Mouse (Mus musculus) neural tube, embryonic 10.5 days (tissue): ENCODE results near the gene Manf.

ENCODE experiments used
- DNase-seq: peaks from one replicate; pipeline ENCODE4 v3.0.0-alpha.2; 2017; ENCODE audit warnings: low spot score; ENCODE audit errors: extremely low spot score

Gene Manf

DNA sequence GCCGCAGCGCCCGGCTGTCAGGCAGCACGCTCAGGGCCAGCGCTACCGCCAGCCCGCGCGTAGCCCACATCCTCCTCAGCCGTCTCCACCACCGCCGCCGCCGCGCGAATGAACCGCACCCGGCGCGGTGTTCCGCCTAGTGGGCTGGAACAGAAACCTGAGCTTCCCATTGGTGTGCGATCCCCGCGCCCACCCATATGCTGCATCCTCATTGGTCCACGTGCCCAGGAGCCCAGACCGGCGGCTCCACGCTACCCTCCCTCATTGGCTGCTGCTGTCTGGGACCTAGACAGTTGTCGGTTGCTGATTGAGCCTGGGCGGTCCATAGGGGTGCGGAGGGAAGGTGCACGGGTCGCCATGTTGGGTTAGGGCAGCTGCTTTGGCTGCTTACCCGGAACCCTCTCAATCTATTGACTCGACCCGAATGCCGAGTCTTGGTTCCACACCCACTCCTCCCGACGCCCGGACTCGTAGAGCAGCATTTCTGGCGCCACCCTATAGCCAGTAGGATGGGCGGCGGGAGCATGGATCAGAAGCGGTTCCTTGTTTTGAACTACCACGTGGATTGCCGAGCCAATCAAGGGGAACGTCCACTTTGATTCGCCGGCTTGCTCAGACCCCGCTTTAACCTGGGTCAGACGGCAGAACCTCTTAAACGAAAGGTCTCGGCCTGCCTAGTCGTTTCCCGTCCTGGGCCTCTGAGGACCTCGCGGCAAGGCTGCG lies at the start of gene Manf:
TSS of gene Manf (minus strand) at position 151 of the 723 bp plus-strand sequence.
- peak; percentile 97 for DNase-seq

GRCm38 (mm10) chr9:106934998-106935397 lies 43.2 kb upstream of the Manf start:
- DNase-seq: no peak

DNA sequence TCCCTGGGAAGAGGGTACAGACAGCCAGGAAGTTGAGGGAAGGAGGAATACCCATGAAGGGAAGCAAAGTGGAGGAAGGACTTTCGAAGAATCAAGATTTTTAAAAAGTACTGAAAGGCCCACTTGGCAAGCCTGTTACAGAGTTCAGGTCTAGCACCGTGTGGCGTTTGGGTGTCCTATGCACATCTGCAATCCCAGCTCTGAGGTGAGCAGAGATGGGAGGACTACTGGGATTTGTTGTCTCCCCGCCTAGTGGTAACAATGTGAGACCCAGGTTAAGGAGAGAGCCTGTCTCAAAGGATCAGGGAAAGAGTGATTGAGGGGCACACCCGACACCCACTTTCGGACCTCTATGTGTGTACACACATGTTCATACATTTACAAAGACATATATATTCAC lies 23.1 kb upstream of the Manf start:
- no peak for DNase-seq

GRCm38 (mm10) chr9:106913759-106914158 lies 22.0 kb upstream of the Manf start:
- no peak for DNase-seq

DNA sequence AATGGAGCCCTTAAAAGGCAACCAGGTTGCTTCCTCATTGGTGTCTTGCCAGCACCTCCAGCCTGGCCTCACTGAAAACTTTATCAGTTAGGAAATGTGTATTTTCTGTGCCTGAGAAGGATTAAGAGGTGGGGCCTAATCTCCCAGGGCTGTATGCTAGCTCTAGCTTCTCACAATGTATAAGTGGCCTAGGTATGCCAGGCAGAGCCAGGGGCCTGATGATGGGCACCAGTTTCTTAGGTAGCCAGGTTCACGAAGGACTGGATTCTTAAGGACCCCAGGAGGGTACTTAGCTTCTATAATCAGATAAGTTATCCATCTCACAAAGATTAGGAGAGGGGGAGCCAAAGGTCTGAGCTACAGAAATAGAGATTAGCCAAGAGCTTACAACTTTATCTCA lies 19.8 kb upstream of the Manf start:
- DNase-seq: no peak

DNA sequence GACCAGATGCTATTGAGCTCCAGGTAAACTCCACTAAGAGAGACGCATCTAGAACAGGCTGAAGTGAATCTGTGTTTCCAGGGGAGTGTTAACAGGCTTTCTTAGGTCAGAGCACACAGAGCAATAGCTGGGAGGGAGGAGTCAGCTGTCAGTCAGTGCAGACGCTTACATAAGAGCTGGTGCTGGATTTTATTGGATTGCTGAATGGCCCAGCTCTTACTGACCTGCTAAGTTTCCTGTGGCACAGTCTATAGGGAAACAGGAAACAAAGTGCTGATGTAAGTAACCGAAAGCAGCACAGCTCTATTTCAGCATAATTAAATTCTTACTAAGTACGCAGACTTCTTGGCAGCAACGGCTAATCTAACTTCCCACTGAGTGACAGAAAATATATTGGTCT lies 16.9 kb upstream of the Manf start:
- no peak for DNase-seq

- no peak for DNase-seq
Measured at GRCm38 (mm10) chr9:106908174-106908573, 16.4 kb upstream of the Manf start.

- no peak for DNase-seq
Measured at GRCm38 (mm10) chr9:106906597-106906996, 14.8 kb upstream of the Manf start.

DNA sequence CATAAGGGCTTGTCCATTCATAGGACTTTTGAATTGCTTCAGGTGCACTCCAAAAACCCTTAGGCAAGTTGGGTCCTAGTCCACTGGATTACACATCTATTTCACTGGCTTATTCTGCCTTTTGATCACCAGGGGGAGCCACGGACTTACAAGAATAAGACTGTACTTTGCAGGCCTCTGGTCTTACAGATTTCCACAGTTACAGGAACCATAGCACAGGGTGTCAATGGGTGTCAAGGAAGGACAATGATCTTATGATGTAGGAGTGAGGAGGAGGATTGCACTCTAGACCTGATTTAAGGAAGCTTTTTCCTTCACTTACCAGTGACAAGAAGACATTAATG lies 12.0 kb upstream of the Manf start:
- DNase-seq: no peak

DNA sequence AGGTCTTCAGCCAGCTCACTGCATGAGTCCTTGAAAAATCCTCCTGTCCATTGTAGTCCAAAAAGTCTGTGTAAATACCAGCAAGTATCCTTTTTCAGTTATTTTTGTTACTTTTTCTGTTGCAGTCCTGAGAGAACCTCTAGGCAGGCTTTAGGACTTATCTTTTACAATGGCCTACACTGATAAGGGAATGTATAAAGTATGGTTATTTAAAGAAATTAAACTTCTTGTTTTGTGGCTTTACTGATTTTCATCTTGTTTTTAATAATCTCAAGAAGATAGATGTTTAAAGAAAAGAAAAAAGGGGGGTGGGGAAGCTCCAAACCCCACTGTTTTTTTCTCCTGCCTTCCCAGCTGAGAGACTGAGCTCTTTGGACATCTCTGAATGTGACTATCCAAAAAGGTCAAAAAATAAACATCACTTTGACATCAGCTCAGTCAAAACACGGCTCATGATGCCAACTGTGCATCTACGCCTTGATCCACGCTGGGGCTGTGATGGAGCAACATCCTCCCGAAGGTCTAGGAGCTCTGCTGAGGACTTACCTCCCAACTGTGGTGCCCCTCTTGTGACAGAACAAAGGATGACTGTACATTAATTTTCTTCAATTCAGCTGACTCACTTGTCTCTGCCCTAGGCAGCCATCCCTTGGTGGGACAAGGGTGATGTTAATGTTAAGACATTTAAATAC lies 11.5 kb upstream of the Manf start:
- DNase-seq: no peak

DNA sequence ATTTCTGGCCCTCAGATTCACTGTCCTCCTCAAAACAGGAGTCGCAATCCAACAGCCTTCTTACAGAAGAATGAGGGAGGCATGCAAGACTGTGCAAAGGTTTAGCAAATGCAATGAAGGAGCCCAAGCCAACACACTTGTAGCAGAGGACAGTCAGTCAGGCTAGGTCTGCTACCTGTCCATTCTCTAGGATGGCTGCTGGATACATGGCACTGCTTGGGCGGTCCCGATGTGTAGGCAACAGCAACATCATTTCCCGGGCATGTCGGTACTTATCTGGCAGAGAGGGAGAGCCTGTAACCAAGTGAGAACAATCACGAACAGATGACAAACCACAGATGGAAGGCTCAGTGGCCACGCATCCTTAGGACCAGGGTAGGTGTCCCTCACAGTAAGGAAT lies 9.8 kb upstream of the Manf start:
- no peak for DNase-seq

DNA sequence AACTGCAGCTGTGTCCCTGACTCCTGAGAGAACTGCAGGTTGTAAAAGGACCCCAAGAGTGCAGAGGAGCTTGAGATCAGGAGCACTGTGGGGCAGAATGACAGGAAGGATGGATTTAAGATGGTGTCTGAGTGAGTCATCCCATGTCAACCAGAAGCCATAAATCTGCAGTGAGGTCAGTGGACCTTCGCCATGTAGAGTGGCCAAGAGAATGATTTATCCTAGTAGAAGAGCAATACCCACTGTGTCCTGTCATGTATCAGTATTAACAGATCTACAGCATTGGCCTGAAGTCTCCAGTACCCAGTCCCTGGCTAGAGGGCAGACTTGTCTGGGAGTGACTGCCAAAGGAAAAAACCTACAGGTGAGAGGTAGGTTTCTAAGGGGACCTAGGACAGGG lies 7.1 kb upstream of the Manf start:
- no peak for DNase-seq

DNA sequence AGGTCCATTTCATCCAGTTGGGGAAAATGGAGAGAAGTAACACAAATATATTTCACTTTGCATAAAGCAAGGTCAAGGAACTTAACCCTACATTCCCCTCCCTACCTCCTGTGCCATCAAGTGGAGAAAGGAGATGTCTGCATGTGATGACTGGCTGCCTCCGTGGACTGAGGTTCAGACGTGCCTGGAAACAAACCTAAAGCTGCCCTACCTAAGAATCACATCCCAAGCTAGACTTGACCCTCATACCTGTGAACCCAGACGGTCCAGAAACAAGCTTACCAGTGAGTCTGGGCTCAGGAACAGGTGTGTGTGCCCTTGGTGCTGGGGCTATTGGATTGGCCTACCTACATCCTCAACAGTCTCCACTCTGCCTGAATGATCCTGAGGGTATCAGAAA lies 1.5 kb upstream of the Manf start:
- DNase-seq: no peak

- no peak for DNase-seq
Measured at GRCm38 (mm10) chr9:106892552-106892875, 735 bp upstream of the Manf start.

- DNase-seq: no peak
Measured at GRCm38 (mm10) chr9:106891341-106891741, 438 bp downstream of the Manf start.

- DNase-seq: no peak
Measured at GRCm38 (mm10) chr9:106890496-106891240, 1.1 kb downstream of the Manf start.

DNA sequence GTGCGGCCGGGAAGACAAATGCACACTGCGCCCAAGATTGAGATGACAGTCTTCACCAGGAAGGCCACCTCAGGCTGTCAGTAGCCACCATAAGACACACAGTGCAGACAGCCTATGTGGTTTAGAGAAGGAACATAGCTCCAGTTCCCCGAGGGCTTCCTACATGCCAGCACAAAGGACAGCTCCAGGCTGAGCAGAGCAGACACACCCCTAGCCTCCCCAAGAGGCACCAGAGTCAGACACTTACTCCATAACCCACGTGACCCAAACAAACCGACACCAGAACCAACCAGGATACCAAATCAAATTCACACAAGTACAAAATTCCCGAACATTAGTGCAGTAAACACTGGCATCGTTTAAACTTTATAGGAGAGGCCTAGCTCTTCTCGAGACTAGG lies 2.5 kb downstream of the Manf start:
- no peak for DNase-seq

- no peak for DNase-seq
Measured at GRCm38 (mm10) chr9:106888346-106888745, 3.4 kb downstream of the Manf start.

- peak; percentile 98 for DNase-seq
Measured at GRCm38 (mm10) chr9:106886828-106887702, 4.7 kb downstream of the Manf start, which contains the start of gene Rbm15b. Rbm15b (minus strand) TSS chr9:106887428.

DNA sequence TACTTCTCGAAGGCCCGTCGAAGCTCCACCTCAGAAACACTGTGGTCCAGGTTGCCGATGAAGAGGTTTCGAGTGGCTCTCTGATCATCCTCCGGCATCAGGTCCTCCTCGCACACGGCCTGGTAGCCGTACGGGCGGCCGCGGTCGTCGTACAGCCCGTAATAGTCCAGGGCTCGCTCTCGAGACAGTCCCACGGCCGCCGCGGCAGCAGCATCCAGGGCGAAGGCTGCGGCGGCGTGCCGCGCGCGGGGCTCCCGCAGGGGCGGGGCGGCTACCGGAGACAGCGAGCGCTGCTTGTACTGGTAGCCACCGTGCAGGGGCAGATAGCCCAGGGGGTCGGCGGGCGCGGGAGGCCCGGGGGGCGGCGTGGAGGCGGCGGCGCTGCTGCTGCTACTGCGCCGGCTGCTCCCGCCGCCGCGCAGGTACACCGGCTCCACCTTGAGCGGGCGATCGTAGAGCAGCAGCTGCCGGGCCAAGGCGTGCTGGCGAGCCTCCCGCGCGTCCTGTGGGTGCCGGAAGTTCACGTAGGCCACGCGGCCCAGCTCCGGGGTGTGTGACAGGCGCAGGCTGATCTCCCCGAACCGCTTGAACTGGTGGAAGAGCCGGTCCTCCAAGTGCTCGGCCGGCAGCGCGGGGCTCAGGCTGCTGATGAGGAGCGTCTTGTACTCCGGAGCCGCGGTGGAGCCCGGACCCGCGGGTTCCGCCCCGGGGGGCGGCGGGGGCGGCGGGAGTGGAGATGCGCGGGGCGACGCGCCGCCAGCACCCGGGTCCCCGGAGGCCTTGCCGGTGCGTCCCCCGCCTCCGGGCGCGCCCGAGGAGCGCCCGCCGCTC lies 5.7 kb downstream of the Manf start:
- peak; percentile 68 for DNase-seq
